Mouse (Mus musculus) frontal cortex, postnatal 25 days (tissue): ENCODE measurements around the gene Borcs6.

ENCODE experiments used
- DNase-seq, 2 experiments: peaks; one replicate each; pipeline ENCODE4 v3.0.0; 2022; ENCODE audit warnings: low spot score in 2 of 2

Gene Borcs6

DNA sequence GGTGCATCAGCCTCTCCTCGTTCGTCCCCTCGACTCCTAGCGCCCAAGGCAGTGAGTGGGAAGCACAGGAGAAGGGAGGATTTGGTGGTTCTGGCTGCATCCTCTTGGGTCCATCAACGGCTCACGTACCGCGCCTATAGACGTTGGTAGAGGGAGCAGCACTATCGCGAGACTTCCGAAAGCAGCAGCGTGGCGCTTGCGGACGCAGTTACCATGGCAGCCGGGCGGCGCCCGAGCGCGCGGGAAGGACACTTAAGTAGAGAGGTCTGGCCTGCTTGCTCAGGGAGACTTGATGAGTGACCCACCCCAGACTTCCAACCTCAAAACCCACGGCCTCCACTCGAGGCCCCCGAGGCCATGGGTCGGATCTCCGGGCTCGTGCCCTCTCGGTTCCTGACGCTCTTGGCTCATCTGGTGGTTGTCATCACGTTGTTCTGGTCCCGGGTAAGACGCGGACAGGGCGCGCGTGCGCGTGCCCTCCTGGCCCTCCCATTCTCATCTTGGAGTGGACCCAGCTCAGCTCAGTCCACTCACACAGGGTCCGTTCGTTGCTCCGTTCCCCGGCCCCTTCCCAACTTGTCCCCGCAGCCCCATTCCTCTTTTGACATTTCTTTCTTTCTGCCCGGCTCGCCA lies 11.2 kb downstream of the Borcs6 start, which contains the start of gene Tmem107:
Gene Tmem107 (plus strand): TSS at position 217 of the 633 bp plus-strand sequence.
- peak; percentile 90 for DNase-seq

DNA sequence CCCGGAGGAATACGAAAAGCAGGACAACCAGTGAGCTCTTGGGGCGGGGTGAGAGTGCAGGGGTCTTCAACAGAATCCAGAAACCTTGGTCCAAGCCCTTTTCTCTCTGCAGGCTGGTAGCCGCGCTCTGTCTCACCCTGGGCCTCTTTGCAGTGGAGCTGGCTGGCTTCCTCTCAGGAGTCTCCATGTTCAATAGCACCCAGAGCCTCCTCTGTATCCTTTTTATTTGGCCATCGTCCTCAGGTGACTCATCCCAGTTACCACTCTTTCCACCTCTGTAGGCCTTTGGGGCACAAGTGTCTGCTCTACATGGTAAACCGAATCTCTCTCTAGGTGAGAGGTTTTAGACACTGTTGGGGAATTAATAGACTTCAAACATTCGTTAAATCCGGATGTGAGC lies 11.7 kb downstream of the Borcs6 start:
- DNase-seq: no peak

DNA sequence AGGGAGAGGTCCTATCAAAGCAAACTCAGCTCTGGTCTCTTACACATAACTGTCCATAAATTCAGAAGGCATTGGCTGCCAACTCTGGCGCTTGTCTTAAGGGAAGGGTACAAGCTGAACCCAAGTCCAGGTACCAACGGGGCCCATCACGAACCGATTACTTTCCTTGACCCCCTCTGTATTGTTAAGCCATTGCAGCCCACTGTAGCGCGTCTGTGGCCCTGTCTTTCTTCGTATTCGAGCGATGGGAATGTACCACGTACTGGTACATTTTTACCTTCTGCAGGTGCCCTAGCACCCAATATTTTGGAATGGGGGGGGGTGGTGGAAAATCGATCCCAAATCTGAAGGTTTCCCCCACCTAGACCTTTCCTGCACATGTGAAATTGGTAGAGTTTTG lies 12.7 kb downstream of the Borcs6 start:
- no peak for DNase-seq

DNA sequence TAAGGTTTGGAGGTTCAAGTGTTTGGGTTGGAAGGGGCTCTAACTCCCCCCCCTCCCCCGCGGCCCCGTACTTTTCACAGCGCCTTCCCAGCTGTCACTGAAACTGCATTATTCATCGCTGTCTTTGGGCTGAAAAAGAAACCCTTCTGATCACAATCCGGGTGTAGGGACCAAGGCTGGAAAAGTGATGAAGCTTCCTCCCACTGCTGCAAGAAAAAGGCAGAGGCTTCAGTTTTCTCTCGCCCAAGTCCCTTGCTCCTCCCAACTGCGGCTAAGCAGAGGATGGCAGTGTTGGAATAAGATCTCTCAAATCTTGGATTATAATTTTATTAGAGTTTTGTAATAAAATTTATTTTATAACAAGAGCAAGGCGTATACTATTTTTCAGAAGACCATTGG lies 13.1 kb downstream of the Borcs6 start:
- no peak for DNase-seq

DNA sequence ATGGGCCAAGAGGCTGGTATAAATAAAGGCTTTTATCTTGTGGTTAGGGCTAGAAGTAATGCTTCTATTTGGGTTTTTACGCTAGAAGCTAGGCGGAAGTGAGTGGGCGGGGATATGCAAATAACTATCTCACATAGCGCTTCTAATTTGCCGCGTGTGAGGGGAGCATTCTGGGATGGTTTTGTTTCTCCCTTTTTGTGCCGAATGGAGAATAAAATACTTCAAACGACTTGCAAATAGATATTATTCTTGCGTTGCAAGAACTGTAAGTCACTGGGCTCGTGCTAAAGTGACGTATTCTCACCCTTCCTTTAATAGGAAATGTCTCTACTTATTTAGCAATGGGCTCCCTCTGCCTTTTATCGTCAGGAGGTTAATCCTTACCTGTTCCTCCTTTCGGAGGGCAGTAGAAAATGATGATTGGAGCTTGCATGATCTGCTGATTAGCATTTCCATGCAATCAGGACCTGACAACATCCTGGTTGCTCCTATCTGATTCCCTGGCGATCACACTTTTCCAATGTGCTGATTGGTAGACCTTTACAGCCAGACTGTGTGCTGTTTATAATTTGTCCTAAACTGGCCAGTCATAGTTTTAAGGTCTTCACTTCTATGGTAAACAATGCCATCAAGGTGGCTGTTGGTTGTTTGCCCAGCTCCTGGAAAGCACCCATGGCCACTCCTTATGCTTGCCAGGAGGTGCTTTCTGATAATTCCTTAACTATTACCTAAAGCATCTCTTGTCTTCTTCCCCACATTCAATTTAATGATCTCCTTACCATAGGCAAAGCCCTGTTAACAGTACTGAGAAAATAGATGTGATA lies 13.8 kb downstream of the Borcs6 start:
- peak in 1 of 2 experiments; percentile 69 for DNase-seq

DNA sequence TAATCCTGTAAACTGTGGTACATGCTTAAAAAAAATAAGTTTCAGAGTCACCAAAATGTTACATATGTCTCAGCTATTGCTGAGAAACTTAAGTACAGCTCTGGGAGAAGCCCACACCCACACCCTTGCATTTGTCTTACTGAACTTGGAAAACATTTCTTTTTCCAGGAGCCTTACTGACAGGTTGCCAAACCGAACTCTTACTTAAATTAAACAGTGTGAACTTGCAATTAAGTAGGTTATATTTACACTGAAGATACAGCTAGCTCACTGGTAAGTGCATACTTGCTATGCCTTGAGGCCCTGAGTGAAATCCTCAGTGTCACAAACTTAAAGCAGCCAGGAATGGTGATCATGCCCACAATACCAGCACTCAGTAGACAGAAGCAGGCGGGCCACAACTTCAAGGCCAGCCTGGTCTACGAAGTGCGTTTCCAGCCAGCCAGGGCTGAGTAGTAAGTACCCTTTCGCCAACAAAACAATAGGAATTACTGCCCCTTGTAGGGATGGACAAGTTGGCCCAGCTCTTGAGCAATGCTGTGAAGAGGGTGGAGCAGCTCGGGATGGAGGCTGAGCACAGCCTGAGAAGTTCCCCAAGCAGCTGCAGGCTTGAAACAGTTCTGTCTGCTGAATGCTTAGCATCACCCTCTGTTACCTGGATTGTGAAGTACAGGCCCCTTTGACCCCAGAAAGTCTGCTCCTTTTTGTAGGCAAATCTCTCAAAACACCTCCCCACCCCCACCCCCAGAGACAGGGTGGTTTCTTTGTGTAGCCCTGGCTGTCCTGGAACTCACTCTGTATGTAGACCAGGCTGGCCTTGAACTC lies 14.6 kb downstream of the Borcs6 start:
- no peak for DNase-seq

DNA sequence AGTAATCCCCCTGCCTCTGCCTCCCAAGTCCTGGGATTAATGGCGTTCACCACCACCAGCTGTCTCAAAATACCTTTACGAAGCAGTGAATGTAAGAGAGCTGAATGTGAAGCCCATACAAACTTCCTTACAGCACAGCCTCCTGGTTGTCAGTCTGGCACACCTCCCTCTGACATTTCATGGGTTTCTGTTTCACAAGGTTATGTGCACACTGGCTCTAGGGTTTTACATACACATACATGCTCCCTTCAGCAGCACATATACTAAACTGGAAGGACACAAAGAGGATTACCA lies 15.2 kb downstream of the Borcs6 start:
- DNase-seq: no peak

DNA sequence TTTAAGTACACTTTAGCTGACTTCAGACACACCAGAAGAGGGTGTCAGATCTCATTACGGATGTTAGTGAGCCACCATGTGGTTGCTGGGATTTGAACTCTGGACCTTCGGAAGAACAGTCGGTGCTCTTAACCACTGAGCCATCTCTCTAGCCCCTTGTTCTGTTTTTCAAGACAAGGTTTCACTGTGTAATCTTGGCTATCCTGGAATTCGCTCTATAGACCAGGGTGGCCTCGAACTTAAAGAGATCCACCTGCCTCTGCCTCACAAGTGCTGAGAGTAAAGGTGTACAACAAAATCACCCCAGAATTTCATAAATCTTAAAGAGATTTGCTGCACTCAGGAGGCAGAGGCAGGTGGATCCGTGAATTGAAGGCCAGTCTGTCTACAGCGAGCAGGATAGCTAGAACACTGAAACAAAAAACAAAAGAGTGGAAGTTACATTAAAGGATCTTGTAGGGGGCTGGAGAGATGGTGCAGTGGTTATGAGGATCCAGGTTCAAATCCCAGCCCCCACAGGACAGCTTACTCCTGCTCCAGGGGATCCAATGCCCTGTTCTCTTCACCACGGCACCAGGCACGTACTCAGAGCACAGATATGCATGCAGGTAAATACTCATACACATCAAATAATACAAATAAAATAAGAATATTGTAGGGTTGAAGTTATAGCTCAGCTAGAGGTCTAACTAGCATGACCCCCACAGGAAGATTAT lies 16.4 kb downstream of the Borcs6 start:
- DNase-seq: no peak

DNA sequence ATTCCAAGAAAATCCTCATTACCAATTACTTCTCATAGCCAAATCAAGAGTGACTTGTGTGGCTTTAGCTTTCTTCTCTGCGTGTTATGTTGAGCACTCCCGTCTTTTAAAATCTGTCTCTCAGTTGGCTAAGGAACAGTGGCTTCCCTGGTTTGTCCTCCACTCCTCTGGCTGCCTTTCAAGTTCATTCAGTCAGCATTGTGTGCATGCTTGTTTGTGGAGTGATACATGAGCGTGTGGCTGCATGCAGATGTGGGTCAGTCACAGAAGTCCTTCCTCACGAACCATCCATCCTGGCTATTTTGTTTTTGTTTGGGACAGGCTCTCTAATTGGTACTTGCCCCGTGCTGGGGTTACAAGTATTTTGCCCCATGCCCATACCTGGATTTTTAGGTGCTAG lies 17.1 kb downstream of the Borcs6 start:
- DNase-seq: no peak

DNA sequence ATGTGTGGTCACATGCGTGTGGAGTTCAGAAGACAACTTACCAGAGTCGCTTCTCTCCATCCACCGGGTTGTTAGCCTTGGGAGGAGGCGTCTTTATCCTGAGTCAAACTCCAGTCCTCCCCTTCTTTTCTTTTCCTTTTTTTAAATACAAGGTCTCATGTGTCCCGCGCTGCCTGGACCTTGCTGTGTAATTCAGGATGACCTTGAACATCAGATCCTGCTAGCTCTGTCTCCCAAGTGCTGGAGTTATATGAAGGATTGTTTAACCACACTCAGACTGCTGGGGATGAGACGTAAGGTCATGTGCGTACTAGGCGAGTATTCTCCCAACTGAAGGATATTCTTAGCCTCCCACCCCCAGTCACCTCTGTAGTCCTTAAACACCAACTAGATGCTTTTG lies 17.8 kb downstream of the Borcs6 start:
- no peak for DNase-seq

DNA sequence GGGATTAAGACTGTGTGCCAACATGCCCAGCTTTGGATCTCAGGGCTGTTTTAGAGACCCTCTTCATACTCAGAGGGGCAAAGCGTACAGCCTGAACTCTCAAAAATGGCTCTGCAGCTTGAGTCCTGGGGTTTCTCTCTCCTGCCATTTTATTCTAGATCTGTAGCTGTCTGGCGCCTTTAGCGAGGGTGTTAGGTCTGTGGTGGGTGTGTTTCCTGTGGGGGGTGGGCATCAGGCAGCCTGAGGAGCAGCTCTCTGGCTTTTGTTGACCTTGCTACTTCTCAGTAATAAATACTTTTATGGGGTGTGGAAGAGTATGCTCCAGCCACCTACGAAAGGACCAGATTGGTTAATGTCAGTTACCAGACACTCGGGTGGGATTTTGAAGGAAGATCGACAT lies 18.5 kb downstream of the Borcs6 start:
- no peak for DNase-seq

DNA sequence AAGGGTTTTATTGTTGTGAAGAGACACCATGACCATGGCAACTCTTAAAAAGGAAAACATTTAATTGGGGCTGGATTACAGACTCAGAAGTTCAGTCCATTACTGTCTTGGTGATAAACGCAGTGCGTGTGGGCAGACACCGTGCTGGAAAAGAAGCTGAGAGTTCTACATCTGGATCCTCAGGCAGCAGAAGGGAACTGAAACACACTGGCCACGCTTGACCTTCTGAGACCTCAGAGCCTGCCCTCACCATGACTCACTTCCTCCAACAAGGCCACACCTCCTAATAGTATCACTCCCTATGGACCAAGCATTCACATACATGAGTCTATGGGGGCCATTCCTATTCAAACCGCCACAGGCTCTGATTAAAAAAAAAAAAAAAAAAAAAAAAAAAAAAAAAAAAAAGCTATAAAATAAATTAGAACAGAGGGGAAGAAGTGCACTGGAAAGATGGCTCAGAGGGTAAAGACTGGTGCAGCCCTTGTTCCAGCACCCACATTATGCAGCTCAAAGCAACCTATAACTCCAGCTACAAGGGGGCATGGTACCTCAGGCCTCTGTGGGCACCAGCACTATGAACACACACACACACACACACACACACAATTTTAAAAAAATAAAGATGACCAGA lies 19.4 kb downstream of the Borcs6 start:
- no peak for DNase-seq

DNA sequence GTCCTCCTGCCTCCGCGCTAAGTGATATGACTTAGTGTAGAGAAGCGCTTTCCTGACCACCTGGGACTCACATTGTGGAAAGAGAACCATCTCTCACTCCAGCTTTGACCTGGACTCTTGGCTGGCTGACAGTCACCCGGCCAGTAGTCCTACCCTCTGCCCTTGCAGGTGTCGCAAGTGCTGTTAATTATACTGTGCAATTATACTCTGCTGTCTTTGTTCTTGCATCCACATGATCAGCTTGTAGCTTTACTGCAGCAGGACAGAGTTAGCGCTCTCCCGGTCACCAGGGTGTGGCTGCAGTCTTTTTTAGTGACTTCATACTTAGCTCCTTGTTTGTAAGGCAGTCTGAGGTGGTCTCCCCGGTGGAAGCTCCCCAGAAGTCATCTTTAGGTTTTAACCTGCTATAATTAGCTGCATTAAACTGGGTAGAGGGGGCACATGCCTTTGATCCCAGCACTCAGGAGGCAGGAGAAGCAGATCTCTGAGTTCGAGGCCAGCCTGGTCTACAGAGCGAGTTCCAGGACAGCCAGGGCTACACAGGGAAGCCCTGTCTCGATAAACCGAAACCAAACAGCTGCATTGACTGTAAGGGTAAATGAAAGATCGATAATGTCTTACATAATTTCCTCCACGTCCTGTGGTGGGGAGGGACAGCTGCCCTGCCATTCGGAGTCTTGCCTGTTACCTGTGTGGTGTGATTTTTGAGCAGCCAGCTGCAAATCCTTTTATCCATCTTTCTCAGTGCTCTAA lies 20.8 kb downstream of the Borcs6 start:
- DNase-seq: no peak

DNA sequence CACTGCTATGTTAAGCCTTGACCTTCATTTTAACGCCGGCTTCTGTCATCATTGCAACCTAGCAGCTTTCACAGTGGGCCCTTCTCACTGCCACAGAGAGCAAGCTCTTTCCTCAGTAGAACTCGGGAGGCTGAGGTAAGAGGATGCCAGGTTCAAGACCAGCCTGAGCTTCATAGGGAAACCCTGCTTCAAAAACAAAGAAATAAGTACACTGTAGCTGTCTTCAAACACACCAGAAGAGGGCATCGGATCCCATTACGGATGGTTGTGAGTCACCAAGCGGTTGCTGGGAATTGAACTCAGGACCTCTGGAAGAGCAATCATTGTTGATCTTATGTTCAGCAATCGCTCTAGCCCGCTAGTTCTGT lies 21.3 kb downstream of the Borcs6 start:
- DNase-seq: no peak

DNA sequence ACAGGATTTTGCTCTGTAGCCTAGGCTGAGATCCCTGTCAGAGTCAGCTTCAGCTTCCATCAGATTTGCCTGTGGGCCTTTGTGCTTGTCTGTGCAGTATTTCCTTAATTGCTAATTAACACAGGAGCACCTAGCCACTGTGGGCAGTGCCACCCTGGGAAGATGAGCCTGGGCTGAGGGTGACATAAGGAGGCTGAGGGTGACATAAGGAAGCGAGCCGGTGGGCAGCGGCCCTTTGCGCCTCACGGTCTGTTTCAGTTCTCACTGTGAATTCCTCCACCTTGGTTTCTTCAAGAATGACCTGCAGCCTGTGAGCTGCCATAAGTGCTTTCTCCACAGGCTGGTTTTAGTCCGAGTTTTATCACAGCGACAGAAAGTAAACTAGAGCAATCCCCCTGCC lies 22.1 kb downstream of the Borcs6 start:
- DNase-seq: no peak

DNA sequence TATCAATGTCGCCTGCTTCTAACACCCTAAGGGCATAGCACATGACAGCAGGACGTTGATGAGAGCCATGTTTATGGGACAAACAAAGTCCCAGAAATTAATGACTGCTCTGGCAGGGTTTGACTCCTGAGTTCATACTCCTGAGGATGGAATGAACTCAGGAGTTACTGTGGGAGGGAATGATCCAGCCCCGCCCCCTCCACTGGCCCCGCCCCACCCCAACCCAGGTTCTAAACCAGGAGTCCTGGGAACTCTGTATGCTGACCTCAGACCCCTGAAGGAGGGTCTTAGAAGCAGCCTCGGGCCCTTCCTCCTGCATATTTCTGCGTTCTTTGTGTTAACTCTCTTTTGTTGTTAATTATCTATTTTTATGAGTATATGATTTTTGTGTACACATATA lies 26.1 kb downstream of the Borcs6 start:
- no peak for DNase-seq

DNA sequence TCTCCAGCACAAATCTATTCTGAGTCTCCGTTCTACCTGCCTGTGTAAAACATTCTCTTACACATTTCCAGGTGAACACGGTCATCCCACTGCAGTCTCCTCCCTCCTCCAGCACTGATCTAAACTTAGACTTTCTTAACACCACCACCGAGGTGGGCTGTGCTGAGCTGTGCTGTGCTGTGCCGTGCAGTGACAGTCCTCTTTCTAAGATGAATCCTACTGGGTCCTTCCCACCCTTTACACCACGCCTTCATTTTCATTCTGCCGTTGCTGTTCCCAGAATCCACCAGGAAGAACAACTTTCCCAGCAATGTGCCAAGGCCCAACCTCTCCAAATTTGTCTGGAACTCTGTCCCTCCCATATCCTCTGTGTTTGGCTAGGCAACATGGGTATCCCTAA lies 26.9 kb downstream of the Borcs6 start:
- no peak for DNase-seq

DNA sequence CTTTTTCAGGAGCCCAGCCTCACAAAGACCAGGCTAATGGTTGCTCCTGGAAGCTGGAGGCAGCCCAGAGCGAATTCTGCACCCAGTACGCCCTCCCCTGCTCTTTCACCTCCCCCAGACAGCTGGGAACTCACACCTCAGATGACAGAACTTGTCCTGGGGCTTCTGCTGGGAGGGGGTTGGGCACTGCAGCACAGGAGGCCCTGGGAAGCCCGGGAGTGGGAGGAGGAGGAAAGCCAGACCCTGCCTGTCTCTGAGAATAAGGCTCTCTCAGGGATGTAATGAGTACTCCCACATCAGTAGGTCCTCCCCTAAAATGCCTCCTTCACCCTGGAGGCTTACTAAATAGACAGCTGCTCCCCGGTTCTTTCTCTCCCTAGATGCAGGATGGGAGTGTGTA lies 27.6 kb downstream of the Borcs6 start:
- DNase-seq: no peak

DNA sequence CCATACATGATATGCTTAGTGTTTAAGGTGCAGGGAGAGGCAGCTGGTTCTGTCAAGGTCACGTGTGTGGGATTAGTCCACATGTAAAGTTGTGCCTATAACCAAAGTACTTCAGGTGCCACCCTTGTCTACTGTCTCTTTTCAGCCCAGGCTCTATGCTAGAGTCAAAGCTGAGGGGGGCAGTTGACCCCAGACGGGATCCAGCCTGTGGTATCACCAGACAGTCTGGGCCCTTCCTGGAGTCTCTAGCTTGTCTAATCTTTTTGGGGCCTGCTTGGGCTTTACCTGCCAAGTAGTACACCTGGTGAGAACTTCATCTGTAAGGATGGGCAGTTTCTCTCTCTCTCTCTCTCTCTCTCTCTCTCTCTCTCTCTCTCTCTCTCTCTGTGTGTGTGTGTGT lies 28.1 kb downstream of the Borcs6 start:
- no peak for DNase-seq

DNA sequence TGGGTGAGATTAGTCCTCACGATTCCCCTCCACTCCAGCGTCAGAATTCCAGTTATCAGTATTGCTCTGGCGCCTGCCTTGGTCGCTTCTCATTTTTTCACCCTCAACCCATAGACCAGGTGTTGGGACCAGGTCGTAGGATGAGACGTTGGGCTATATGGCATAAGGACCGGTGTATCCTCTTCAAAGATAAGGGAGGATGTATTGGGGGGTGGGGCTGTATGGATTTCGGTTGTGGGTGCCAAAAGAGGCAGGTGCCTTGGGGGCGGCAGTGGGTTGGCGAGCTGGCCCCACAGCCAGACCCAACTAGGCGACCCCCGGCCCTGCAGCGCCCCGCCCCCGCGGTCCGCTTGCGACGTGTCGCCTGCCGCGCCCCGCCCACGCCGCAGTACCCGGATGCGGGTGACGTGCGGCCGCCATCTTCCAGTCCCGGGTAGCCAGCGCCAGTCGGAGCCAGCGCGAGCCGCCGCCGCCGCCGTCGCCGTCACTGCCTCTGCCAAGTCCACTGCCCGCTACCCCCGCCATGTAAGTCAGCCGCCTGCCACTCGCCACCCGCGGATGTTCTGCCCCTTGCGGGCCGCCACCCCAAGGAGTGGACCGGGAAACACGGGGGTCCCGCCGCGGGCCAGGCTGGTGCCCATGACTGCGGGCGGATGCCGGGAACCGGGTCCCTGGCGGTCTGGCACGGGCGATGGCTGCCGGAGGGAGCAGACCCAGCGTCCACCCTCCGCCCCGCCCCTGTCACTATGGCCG lies 28.8 kb downstream of the Borcs6 start, which contains the start of gene Vamp2:
Gene Vamp2 (plus strand): TSS at position 388 of the 753 bp plus-strand sequence.
- peak; percentile 92 for DNase-seq
